Mouse (Mus musculus): ENCODE results near the gene Sv2b.

The Sv2b gene

GRCm38 (mm10) chr7:75292246-75292645 is 16.8 kb downstream of the Sv2b start:
- DNase-seq (ENCODE audit: low spot score in 2 of 2): no peak

GRCm38 (mm10) chr7:75290554-75290953 is 18.5 kb downstream of the Sv2b start:
- DNase-seq (ENCODE audit: low spot score in 2 of 2): no peak

GRCm38 (mm10) chr7:75287237-75287636 is 21.8 kb downstream of the Sv2b start:
- peak; percentile 46 to 73 for DNase-seq (ENCODE audit: low spot score in 2 of 2)

- DNase-seq (ENCODE audit: low spot score in 2 of 2): no peak
These were observed 26.1 kb downstream of the Sv2b start for GRCm38 (mm10) chr7:75282951-75283350.

GRCm38 (mm10) chr7:75282080-75282650 is 26.9 kb downstream of the Sv2b start:
- DNase-seq (ENCODE audit: low spot score in 2 of 2): peak; percentile 30 to 59

GRCm38 (mm10) chr7:75281106-75281505 is 28.0 kb downstream of the Sv2b start:
- DNase-seq (ENCODE audit: low spot score in 2 of 2): no peak

- no peak for DNase-seq (ENCODE audit: low spot score in 2 of 2)
These were observed 31.2 kb downstream of the Sv2b start for GRCm38 (mm10) chr7:75277847-75278246.

- peak in 1 of 2 experiments; percentile 41 for DNase-seq (ENCODE audit: low spot score in 2 of 2)
These were observed 32.3 kb downstream of the Sv2b start for GRCm38 (mm10) chr7:75276739-75277138.

- DNase-seq (ENCODE audit: low spot score in 2 of 2): no peak
These were observed 34.5 kb downstream of the Sv2b start for GRCm38 (mm10) chr7:75274518-75274917.

GRCm38 (mm10) chr7:75273633-75274032 is 35.4 kb downstream of the Sv2b start:
- no peak for DNase-seq (ENCODE audit: low spot score in 2 of 2)

GRCm38 (mm10) chr7:75271921-75272381 is 37.1 kb downstream of the Sv2b start:
- peak; percentile 46 to 73 for DNase-seq (ENCODE audit: low spot score in 2 of 2)

- DNase-seq (ENCODE audit: low spot score in 2 of 2): no peak
These were observed 37.8 kb downstream of the Sv2b start for GRCm38 (mm10) chr7:75271306-75271705.

GRCm38 (mm10) chr7:75267236-75267635 is 41.8 kb downstream of the Sv2b start:
- no peak for DNase-seq (ENCODE audit: low spot score in 2 of 2)

GRCm38 (mm10) chr7:75265241-75265640 is 43.8 kb downstream of the Sv2b start:
- DNase-seq (ENCODE audit: low spot score in 2 of 2): peak; percentile 49 to 72

GRCm38 (mm10) chr7:75259945-75260344 is 49.1 kb downstream of the Sv2b start:
- no peak for DNase-seq (ENCODE audit: low spot score in 2 of 2)

GRCm38 (mm10) chr7:75253611-75254250 is 55.3 kb downstream of the Sv2b start:
- DNase-seq (ENCODE audit: low spot score in 2 of 2): no peak

- no peak for DNase-seq (ENCODE audit: low spot score in 2 of 2)
These were observed 68.1 kb downstream of the Sv2b start for GRCm38 (mm10) chr7:75240754-75241507.

GRCm38 (mm10) chr7:75236386-75236785 is 72.7 kb downstream of the Sv2b start:
- no peak for DNase-seq (ENCODE audit: low spot score in 2 of 2)

GRCm38 (mm10) chr7:75224206-75224605 is 84.9 kb downstream of the Sv2b start:
- DNase-seq (ENCODE audit: low spot score in 2 of 2): no peak

- DNase-seq (ENCODE audit: low spot score in 2 of 2): no peak
These were observed 86.2 kb downstream of the Sv2b start for GRCm38 (mm10) chr7:75222704-75223431.

GRCm38 (mm10) chr7:75220786-75221185 is 88.3 kb downstream of the Sv2b start:
- DNase-seq (ENCODE audit: low spot score in 2 of 2): no peak

GRCm38 (mm10) chr7:75220296-75220695 is 88.8 kb downstream of the Sv2b start:
- no peak for DNase-seq (ENCODE audit: low spot score in 2 of 2)
